Mouse (Mus musculus): ENCODE results near the gene Moxd2. TPM values are rescaled to one million over a fixed set of nuclear protein-coding genes. Genes with fewer than 3 reads are reported as not detected.

Moxd2 gene
- not detected in 2 replicates for polyA plus RNA-seq (2015; fragmentation: Nextera tagmentation; extraction: Ambion mirVana)

DNA sequence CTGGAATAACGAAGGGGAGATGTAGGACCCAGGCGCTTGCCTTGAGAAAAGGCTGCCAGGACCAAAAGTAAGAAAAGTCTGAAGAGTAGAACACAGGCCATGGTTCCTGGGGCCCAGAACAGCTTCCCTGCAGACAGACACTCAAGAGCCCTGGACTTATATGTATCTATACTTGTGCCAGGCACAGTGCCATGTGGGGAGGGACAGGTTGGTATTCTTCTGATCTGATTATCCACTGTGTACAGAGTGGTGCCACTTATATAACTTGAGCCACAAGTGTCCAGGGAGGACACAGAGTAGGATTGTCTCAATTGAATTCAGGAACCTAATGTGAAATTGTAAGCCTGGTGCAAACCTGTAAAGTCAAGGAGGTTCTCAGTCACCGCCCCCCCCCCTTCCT is at the start of gene Moxd2:
TSS of gene Moxd2 (minus strand) at position 101 of the 400 bp plus-strand sequence.
- Histone ChIP-seq H3K9me3 (ENCODE audit: control insufficient read depth, low read length) (no peaks in the 10 kb centered on the region), H3K9ac (ENCODE audit: low read length) (no peak within 1 kb of the TSS), H3K36me3 (ENCODE audit: control insufficient read depth, insufficient read depth, low read length) (no peaks in the 10 kb centered on the region), H3K4me1 (replicated peaks; ENCODE audit: control insufficient read depth, insufficient read depth) (no peaks in the 10 kb centered on the region), H3K4me2 (replicated peaks; ENCODE audit: low read depth) (no peak within 1 kb of the TSS), H3K27ac (replicated peaks) (no peak within 1 kb of the TSS), H3K4me3 (ENCODE audit: low read depth, low read length) (no peak within 1 kb of the TSS), H3K27me3 (ENCODE audit: control insufficient read depth, insufficient read depth, low read length) (no peaks in the 10 kb centered on the region)
- no peak for TF ChIP-seq CTCF (IDR thresholded peaks at IDR 0.05; ENCODE audit: low read depth)
- no peak for TF ChIP-seq EP300 (optimal IDR thresholded peaks at IDR 0.05)
- ATAC-seq (ENCODE audit: low FRiP score, low TSS enrichment) (no peak), DNase-seq (ENCODE audit: low spot score) (no peak)
- 88% methylated on average over 3 of the region's 3 CpGs for WGBS

DNA sequence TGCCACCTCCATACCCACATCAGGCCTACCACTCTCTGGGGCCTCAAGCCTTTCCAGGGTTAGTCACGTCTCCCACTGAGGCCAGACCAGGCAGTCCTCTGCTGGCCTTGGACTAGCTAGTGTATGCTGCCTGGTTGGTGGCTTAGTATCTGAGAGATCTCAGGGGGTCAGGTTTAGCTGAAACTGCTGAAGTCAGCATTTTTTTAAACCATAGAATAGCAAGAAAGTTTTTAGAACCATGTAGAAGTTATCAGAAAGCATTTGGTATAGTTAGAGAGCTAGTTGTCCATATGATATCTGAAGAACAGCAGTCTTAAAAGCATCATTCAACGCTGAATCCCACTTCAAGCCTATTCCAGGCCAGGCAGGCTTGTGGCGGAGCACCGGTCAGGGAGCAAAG is 32.7 kb upstream of the Moxd2 start:
- ATAC-seq (ENCODE audit: low FRiP score, low TSS enrichment) (no peak), DNase-seq (ENCODE audit: low spot score) (no peak)
- TF ChIP-seq EP300 (optimal IDR thresholded peaks at IDR 0.05) (no peak), CTCF (IDR thresholded peaks at IDR 0.05; ENCODE audit: low read depth) (no peak)
- WGBS, result 77% methylated on average over 4 of the region's 4 CpGs
- Histone ChIP-seq H3K36me3 (ENCODE audit: control insufficient read depth, insufficient read depth, low read length) (no peaks in the 10 kb centered on the region), H3K27ac (replicated peaks) (no peak overlapping the region), H3K9ac (ENCODE audit: low read length) (no peak overlapping the region), H3K27me3 (ENCODE audit: control insufficient read depth, insufficient read depth, low read length) (no peaks in the 10 kb centered on the region), H3K4me3 (ENCODE audit: low read depth, low read length) (no peak overlapping the region), H3K4me2 (replicated peaks; ENCODE audit: low read depth) (no peak overlapping the region), H3K4me1 (replicated peaks; ENCODE audit: control insufficient read depth, insufficient read depth) (no peaks in the 10 kb centered on the region), H3K9me3 (ENCODE audit: control insufficient read depth, low read length) (no peaks in the 10 kb centered on the region)

DNA sequence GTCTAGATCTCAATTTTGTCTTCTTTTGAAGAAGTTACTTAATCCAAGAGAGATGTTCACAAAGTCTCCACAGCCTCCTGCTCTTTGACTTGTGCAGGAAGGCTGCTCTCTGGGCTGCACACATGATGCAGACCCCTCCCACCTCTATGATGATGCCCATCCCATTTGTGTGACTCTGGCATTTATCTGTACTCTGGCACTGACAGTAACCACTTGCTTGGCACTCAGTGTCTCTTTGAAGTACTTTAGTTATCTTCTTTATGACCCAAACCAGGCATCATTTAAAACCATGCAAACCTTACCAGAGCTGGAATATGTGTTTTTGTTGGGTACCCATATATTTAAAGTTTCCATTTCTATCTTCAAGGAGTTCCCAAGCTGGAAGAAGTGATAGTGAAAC is 13.0 kb upstream of the Moxd2 start, which contains the start of gene Prss58:
TSS of gene Prss58 (minus strand) at position 101 of the 400 bp plus-strand sequence.
- Histone ChIP-seq H3K27ac (replicated peaks) (no peak within 1 kb of the TSS), H3K9ac (ENCODE audit: low read length) (no peak within 1 kb of the TSS), H3K9me3 (ENCODE audit: control insufficient read depth, low read length) (no peaks in the 10 kb centered on the region), H3K4me2 (replicated peaks; ENCODE audit: low read depth) (no peak within 1 kb of the TSS), H3K36me3 (ENCODE audit: control insufficient read depth, insufficient read depth, low read length) (no peaks in the 10 kb centered on the region), H3K4me3 (ENCODE audit: low read depth, low read length) (no peak within 1 kb of the TSS), H3K27me3 (ENCODE audit: control insufficient read depth, insufficient read depth, low read length) (no peaks in the 10 kb centered on the region), H3K4me1 (replicated peaks; ENCODE audit: control insufficient read depth, insufficient read depth) (no peaks in the 10 kb centered on the region)
- no peak for TF ChIP-seq EP300 (optimal IDR thresholded peaks at IDR 0.05)
- TF ChIP-seq CTCF (IDR thresholded peaks at IDR 0.05; ENCODE audit: low read depth), result no peak
- DNase-seq (ENCODE audit: low spot score), result no peak
- no peak for ATAC-seq (ENCODE audit: low FRiP score, low TSS enrichment)

DNA sequence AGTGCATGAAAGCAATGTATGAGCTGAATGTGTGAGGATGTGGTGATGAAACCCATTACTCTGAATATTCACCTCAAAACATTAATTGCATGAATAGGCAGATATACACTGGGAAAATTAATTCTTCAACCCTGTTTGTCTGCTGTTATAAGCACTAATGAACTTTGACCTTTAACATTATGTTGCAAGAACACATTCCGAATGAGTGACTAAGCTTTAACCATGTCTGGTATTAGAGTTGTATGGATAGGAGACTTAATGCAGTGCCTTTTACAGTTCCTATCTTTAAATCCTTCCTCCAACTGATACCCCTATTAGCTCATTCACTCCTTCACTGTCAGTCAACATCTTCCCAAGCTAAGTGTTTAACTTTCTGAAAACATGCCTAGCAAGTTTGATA is 7.4 kb upstream of the Moxd2 start:
- ATAC-seq (ENCODE audit: low FRiP score, low TSS enrichment) (no peak), DNase-seq (ENCODE audit: low spot score) (no peak)
- Histone ChIP-seq H3K27ac (replicated peaks) (no peak overlapping the region), H3K4me2 (replicated peaks; ENCODE audit: low read depth) (no peak overlapping the region), H3K4me1 (replicated peaks; ENCODE audit: control insufficient read depth, insufficient read depth) (no peaks in the 10 kb centered on the region), H3K27me3 (ENCODE audit: control insufficient read depth, insufficient read depth, low read length) (no peaks in the 10 kb centered on the region), H3K9ac (ENCODE audit: low read length) (no peak overlapping the region), H3K4me3 (ENCODE audit: low read depth, low read length) (no peak overlapping the region), H3K9me3 (ENCODE audit: control insufficient read depth, low read length) (no peaks in the 10 kb centered on the region), H3K36me3 (ENCODE audit: control insufficient read depth, insufficient read depth, low read length) (no peaks in the 10 kb centered on the region)
- no peak for TF ChIP-seq EP300 (optimal IDR thresholded peaks at IDR 0.05)
- no peak for TF ChIP-seq CTCF (IDR thresholded peaks at IDR 0.05; ENCODE audit: low read depth)
- WGBS, result 69% methylated on average over 1 of the region's 1 CpGs

DNA sequence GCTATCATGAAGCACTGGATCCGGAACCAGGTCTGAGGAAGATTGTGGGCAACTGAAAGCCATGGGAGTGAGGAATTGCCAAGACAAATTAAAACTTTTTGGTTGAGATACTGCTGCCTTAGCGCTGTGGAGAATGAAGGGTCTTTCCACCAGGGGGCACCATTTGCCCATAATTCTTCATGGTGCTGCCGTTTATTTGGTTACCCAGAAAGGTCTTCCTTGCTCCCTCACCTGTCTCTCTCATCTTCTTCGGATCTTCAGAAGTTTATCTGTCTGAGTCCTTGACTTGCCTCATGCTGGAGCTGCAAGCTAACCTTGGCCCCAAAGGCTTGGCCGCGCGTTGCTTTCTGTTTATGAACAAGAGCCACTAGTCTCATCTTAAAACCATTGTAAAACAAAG is 6.3 kb upstream of the Moxd2 start:
- peak; percentile 16 for DNase-seq (ENCODE audit: low spot score)
- no peak overlapping the region for H3K27ac ChIP-seq (replicated peaks)
- H3K4me2 ChIP-seq (replicated peaks; ENCODE audit: low read depth), result no peak overlapping the region
- H3K36me3 ChIP-seq (ENCODE audit: control insufficient read depth, insufficient read depth, low read length), result no peaks in the 10 kb centered on the region
- TF ChIP-seq EP300 (optimal IDR thresholded peaks at IDR 0.05) (no peak), CTCF (IDR thresholded peaks at IDR 0.05; ENCODE audit: low read depth) (peak; percentile 56)
- no peaks in the 10 kb centered on the region for H3K4me1 ChIP-seq (replicated peaks; ENCODE audit: control insufficient read depth, insufficient read depth)
- no peak overlapping the region for H3K9ac ChIP-seq (ENCODE audit: low read length)
- 36% methylated on average over 7 of the region's 7 CpGs for WGBS
- H3K4me3 ChIP-seq (ENCODE audit: low read depth, low read length), result no peak overlapping the region
- no peak for ATAC-seq (ENCODE audit: low FRiP score, low TSS enrichment)
- H3K9me3 ChIP-seq (ENCODE audit: control insufficient read depth, low read length), result no peaks in the 10 kb centered on the region
- no peaks in the 10 kb centered on the region for H3K27me3 ChIP-seq (ENCODE audit: control insufficient read depth, insufficient read depth, low read length)

DNA sequence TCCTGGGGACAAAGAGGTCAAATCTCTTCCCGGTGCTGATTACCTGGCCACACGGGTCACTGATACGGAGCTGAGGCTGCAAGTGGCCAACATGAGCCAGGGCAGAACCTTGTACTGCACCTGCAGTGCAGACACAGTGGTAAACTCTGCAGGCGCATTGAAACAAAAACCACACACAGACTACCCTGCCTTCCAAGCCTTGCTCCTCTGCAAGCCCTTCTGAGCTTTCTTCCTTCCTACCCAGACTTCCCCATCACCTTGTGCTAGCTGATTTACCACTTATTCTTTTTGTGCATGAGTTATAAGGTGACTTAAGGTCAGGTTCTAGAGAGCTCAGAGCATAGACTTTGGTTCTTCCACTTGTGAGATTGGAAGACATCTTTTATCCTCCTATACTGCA is 4.5 kb upstream of the Moxd2 start:
- Histone ChIP-seq H3K36me3 (ENCODE audit: control insufficient read depth, insufficient read depth, low read length) (no peaks in the 10 kb centered on the region), H3K4me3 (ENCODE audit: low read depth, low read length) (no peak overlapping the region), H3K27ac (replicated peaks) (no peak overlapping the region), H3K9me3 (ENCODE audit: control insufficient read depth, low read length) (no peaks in the 10 kb centered on the region), H3K27me3 (ENCODE audit: control insufficient read depth, insufficient read depth, low read length) (no peaks in the 10 kb centered on the region), H3K4me1 (replicated peaks; ENCODE audit: control insufficient read depth, insufficient read depth) (no peaks in the 10 kb centered on the region), H3K4me2 (replicated peaks; ENCODE audit: low read depth) (no peak overlapping the region), H3K9ac (ENCODE audit: low read length) (no peak overlapping the region)
- DNase-seq (ENCODE audit: low spot score) (no peak), ATAC-seq (ENCODE audit: low FRiP score, low TSS enrichment) (no peak)
- WGBS, result 63% methylated on average over 4 of the region's 4 CpGs
- TF ChIP-seq CTCF (IDR thresholded peaks at IDR 0.05; ENCODE audit: low read depth), result no peak
- no peak for TF ChIP-seq EP300 (optimal IDR thresholded peaks at IDR 0.05)
